Mouse (Mus musculus) embryo, embryonic 10 days (tissue): Measurements from ENCODE around the gene Ptpn7.
"Not testable (repeated sequence)": the region's sequence is repeated elsewhere in the genome, so short reads cannot be mapped to it uniquely, and the experiment has no call there.

Experiments used
- DNase-seq: peaks from one replicate; pipeline ENCODE4 v3.0.0-alpha.2; 2015; ENCODE audit warnings: low spot score

Ptpn7 gene

GRCm38 (mm10) chr1:135186427-135186826 lies 53.9 kb downstream of the Ptpn7 start:
- no peak for DNase-seq

GRCm38 (mm10) chr1:135187016-135187415 lies 54.5 kb downstream of the Ptpn7 start:
- DNase-seq: not testable (repeated sequence)

- DNase-seq: no peak
Measured at GRCm38 (mm10) chr1:135188197-135188596, 55.7 kb downstream of the Ptpn7 start.

- DNase-seq: no peak
Measured at GRCm38 (mm10) chr1:135189186-135189585, 56.7 kb downstream of the Ptpn7 start.

GRCm38 (mm10) chr1:135194335-135194734 lies 61.8 kb downstream of the Ptpn7 start:
- not testable (repeated sequence) for DNase-seq
